Mouse (Mus musculus) granulocyte monocyte progenitor cell, adult 5-6 weeks (primary cell): ENCODE data around the gene Atp5j2. TPM values are rescaled to one million over a fixed set of nuclear protein-coding genes. Genes with fewer than 3 reads are reported as not detected.

Experiments used
- ATAC-seq: replicated peaks from 2 replicates; pipeline ENCODE4 v1.8.0; 2016; ENCODE audit warnings: mild to moderate bottlenecking, moderate TSS enrichment, inconsistent platforms; ENCODE audit not compliant: poor library complexity, severe bottlenecking
- total RNA-seq, 2 experiments: library from RNA; stranded (forward) in 1 of 2; stranded (reverse) in 1 of 2; fragments of 200-712, 200-1000 nt in 1 of 2; fragments of >200 nt in 1 of 2; fragmentation: Nextera tagmentation in 1 of 2; gene quantifications; 2 replicates each; pipeline ENCODE4 v1.2.3; 2014 to 2017

Gene Atp5j2
- total RNA-seq, 2 experiments from 2014 or later, result 127 to 531 TPM

DNA sequence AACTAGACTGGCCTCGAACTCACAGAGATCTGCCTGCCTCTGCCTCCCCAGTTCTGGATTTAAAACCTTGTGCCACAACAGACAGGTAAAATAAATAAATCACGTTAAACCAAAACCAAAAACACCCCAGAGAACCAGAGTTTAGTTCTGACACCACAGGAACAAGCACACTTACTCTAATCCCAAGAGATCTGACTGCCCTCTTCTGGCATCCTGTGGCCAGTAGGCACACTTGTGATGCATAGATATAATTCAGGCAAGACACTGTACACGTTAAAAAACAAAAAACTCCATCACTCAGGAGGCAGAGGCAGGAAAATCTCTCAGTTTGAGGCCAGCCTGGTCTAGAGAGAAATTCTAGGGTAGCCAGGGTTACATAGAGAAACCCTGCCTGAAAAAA is 10.6 kb upstream of the Atp5j2 start:
- ATAC-seq, result no peak

DNA sequence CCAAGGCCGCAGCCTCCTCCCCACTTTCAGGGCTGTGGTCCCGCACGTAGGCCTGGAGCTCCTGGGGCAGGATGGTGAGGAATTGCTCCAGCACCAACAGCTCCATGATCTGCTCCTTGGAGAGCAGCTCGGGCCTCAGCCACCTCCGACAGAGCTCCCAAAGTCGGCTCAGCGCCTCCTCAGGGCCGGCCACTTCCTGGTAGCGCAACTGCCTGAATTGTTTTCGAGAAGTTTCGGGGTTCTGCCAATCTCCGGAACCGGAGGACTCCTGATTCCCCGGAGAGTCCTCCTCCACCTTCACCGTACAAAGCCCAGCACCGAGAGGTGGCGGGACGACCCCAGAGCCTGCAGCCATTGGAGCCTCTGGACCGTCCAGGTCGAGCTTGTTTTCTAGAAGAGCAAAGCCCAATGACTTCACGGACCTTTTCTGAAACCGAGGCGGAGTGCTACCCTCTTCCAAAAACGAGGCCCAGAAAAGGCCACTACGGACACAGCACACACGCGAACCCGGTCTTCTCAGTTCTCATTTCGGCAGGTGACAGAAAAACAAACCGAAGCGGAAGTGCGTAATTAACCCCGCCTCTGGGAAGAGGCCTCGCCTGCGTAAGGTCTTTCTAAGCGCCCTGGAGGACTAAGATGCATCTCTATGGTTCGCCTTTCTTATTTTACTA is 9.6 kb upstream of the Atp5j2 start, which contains the start of gene Zkscan14:
Gene Zkscan14, minus strand, starts transcription at position 548 of the 671 bp plus-strand sequence.
- peak; percentile 59 for ATAC-seq

DNA sequence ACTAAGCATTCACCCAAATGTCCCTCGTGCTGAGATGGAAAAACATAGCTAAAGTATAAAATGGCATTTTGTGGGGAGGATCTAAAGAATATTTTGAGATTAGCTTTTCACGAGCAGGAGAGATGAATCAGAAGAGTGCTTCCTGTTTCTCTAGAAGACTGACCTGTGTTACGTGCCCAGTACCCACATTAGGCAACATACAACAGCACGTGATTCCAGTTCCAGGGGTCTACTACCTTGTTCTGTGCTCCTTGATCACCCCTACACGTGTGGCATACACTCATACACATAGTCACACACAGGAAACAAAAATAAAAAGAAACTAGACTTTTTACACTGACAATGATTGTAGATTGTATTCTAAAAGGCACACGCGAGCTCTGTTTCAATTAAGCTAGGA is 8.5 kb upstream of the Atp5j2 start:
- peak; percentile 18 for ATAC-seq

DNA sequence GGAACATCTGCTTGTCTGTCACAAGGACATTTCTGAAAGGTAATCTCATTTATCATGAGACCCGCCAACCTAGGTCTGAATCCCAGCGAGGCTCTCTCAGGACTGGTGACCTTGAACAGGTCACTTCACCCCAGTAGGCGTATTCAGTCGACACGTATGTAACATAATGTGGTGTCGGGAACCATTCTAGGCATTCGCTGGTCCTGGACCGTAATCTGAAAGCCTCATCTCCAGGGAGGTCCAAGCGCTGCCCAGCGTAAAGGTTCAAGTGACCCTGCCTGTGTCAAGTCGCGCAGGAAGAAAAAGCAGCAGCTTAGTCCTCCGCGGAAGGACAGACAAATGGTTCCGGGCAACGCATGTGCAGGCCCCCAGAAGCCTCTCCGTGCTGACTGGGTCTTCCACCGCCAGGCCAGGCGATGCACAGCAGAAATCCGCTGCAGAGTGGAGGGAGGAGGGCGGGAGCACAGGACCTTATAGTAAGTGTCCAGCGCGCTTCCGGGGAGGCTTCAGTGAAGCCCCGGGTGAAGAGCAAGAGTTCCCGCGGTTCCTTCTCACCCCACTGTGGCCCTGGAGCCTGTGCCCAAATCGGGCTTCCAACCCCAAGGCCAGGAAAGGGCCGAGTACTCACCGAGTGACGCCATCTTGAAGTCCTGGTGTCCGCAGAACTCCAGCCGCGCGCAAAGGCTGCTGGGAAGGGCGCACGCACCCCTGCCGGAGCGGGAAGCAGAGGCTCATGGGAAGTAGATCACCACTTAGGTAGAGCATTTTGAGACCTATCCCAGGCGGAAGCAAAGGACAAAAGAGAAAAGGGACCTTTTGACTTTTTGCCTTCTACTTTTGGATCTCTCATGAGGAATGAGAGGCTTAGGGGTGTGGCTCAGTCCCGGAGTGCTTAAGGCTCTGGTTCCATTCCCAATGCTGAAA is 725 bp downstream of the Atp5j2 start:
- ATAC-seq, result peak; percentile 97

DNA sequence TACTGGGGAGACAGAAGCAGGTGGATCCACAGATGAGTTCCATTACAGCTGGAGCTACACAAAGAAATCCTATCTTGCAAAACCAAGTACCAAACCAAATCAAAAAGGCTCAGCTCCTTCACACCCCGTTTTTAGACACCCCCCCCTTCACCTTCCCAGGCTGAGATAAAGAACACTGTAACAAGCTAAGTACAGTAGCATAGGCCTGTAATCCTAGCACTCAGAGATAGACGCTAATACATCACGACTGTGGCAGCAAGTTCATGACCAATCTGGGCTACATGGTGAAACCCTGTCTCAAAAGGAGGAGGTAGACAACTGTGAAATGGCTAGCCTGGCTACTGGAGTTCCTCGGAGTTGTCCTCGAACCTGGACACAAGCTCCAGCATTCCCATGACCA is 1.5 kb downstream of the Atp5j2 start:
- ATAC-seq, result no peak

DNA sequence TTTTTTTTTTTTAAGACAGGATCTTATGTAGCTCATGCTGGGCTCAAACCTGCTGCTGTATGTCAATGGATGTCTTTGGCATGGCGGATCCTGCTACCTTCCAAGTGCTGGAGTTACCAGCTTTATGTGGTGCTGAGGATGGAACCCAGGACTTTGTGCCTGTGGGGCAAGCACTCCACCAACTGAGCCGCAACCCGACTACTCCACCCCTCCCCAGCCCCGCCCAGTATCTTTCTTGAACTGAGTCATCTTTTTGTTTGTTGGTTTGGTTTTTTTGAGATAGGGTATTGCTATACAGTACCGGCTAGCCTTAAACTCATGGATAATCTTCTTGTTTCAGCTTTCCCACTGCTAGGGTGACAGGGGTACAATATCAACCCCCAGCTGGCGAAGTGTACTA is 2.4 kb downstream of the Atp5j2 start:
- no peak for ATAC-seq

DNA sequence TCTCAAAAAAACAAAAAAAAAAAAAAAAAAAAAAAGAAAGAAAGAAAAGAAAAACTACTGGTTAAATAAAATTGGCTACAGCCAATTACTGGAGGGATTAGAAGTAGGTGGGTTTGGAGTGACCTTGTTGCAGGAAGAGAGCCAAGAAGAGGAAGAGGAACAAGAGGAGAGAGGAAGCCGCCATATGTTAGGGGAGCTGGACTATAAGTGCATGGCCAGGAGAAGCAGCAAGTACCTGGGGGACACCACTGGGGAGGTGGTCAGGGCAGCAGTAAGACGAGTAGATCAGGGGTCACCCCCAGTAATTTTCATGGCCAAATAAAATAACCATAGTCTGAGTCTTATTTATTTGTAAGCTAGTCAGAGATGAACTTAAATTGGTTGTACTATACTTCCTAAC is 6.6 kb downstream of the Atp5j2 start:
- ATAC-seq, result peak; percentile 65

DNA sequence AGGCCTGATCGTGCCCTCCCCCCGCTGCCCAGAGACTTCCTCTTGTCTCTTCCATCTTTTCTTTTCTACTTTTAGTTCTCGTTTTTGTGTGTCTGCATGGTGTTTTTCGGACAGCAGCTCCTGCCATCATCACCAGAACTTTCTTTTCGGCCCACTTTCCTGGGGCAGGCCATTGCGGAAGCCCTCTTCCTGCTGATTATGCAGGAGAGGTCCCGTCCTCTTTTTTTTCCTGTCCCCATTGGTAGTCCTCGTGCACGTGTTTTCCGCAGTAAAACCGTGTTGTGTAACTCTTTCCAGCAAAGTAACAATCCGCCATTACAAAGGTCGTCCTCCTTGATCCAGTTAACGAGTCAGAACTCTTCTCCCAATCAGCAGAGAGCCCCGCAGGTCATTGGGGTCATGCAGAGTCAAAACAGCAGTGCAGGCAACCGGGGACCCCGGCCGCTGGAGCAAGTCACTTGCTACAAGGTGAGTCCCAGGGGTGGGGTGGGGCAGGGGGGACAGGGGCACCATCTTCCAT is 13.3 kb downstream of the Atp5j2 start:
- peak; percentile 45 for ATAC-seq

DNA sequence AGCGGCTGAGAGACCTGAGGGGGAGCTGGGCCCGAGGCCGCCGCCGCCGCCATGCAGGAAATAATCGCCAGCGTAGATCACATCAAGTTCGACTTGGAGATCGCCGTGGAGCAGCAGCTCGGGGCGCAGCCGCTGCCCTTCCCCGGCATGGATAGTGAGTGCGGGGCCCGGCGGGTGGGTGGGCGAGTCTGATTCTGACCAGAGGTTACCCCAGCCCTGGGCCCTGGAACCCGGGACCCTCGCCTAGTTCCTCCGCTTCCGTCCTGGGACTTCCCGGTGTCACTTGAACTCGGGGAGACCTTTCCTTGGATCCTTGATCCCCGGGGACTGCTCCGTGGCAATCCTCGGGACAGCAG is 24.6 kb downstream of the Atp5j2 start:
- no peak for ATAC-seq

DNA sequence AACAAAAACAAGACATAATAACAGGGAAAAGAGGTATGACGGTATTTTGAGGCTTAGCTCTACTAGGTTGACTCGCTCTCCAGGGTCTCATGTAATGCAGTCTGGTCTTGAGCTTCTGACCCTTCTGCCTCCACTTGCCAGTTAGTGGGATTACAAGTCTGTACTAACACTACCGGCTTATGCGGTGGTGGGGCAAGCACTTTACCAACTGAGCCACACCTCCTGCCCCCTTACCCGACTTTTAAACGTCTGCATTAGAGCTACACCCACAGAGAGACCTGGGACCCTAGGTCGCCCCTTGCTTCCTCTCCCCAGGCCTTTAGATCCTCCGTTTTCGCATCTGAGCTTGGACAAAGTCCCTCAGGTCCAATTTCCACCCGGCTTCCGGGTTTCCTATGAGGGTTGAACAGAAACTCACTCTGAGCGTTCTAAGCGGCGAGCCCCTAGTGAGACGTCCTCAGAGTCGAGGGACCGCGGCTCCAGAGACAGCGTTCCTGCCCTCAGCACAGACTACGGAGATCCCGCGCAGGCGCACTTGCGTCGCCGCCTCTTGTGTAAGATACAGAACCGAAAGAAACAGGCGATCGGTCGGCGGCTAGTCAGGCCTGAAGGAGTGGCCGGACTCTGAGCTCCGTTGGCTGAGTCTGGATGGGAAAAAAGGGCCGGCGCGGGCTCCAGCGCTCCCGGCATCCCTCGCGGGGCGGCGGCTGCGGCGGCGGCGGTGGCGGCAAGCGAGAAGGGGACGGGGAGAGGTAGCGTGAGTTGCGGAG is 25.1 kb downstream of the Atp5j2 start, which contains the start of the genes Ptcd1 and Cpsf4:
Gene Ptcd1, minus strand, starts transcription at position 573 of the 770 bp plus-strand sequence.
Gene Cpsf4, plus strand, starts transcription at position 678 of the 770 bp plus-strand sequence.
- peak; percentile 91 for ATAC-seq

DNA sequence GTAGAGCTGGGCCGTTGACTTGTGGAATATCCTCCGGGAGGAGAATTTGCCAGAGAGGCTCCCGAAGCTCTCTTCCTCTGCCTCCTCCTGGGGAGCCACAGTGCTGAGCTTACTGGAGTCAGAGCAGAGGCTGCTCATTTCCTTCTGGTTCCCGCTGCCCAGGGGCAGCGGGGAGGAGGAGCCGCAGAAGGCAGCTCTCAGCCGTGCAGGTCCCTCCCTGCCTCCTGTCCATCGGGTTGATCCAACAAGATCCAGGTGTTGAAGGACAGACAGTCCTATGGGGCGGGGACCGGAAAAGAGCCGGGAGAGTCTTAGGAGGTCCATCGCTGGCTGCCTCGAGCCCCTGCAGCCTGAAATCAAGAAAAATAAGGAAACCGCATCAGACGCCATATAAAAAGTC is 26.7 kb downstream of the Atp5j2 start:
- ATAC-seq, result no peak

DNA sequence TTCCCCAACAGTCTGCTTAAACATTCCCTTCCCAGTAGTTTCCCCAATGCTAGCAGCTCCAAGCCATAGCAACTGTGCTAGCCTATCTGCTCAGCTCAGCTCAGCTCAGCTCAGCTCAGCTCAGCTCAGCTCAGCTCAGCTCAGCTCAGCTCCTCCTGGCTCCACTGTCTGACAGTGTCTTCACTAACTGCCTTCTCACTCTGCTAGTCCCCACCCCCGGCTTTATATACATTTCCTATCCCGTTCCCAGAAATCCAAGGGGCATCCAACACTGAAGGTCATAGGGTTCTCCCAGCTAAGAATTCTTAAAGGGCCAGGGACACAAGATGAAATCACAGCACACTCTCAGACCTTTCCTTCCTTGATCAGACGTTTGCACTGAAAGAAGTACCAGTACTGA is 27.2 kb downstream of the Atp5j2 start:
- ATAC-seq, result no peak

DNA sequence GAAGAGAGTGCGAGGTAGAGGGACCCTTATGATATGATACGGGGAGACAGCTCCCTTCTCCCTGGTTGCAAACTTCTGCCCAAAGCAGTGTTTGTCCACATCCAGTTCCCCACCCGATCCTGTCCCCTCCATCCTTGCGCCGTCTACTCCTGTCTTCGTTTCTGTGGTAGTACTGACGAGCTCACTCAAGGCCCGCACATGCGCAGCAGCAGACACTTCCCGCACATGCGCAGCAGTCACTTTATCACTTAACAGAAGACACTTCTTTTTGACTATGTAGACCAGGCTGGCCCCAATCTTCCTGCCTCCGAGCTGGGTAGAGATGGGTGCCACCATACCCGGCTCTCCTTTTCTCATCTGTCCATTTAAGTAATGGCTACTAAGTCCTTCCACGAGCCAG is 30.5 kb downstream of the Atp5j2 start:
- no peak for ATAC-seq

DNA sequence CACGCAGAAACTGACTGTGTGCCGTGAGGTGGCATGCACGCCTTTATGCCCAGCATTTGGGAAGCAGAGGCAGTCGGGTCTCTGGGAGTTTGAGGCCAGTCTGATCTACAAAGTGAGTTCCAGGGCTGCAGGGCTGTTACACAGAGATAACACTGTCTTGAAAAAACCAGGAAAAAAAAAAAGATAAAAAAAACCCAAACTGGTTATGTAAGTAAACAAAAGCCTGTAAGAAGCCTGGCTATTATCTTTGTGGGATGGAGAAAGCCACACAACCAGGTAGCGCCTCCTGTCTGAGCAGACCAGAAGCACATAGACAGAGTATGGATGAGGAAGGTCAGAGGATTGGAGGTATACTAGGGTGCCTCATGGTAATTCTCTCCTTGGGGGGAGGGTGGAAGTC is 39.2 kb downstream of the Atp5j2 start:
- ATAC-seq, result no peak

DNA sequence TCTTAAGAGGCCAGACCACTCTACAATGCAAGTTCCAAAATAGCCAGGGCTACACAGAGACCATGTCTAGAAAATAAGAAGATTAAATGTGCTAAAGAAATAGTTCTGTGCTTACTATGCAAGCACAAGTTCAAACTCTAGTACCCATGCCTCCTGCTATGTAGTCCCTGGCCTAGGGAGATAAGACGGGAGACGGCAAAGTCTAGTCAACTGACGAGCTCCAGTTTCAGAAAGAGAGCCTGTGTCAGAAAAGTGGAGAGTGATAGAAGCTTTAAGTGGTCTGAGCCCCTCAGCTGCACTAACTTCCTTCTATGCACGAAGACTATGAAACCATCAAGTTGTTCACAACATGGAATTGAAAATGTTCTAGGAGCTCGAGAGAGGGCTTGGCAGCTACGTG is 42.6 kb downstream of the Atp5j2 start:
- ATAC-seq, result no peak

DNA sequence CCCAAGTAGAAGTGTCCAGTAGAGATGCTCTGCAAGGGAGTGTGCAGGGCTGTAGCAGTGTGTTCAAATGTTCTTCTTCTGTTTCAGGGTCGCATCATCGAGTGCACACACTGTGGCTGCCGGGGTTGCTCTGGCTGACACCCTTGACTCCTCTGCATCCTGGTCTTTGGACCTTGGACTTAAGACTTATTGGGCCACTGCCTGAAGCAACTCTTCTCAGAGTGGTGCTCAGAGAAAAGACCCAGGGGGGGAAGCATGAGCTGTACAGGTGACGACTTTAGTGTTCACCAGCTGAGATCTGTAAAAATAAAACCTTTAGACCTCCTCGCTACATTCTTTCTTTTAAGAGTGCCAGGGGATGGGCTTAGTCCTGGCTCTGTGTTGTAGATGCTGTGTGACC is 44.1 kb downstream of the Atp5j2 start:
- ATAC-seq, result no peak

DNA sequence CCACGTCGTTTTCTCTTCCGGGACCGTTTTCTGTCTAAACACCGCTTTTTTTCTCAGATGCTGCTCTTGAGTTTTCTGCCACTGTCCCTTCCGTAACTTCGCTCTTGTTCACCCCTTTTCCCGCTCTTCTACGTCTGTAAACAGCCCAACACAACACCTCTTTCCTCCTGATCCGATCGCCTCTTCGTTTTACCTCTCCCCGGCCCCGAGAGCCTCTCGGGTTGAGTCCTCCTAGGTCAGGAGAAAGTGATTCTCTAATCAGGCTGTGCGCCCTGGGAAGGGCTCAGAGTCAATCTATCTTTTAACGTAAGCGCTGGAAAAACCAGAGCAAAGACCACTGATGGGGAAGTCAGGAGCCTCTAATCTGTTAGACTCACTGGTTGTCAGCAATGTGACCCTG is 51.3 kb downstream of the Atp5j2 start:
- 0 out of 2 replicates have a peak, but pooled peaks have one; percentile 5 for ATAC-seq

DNA sequence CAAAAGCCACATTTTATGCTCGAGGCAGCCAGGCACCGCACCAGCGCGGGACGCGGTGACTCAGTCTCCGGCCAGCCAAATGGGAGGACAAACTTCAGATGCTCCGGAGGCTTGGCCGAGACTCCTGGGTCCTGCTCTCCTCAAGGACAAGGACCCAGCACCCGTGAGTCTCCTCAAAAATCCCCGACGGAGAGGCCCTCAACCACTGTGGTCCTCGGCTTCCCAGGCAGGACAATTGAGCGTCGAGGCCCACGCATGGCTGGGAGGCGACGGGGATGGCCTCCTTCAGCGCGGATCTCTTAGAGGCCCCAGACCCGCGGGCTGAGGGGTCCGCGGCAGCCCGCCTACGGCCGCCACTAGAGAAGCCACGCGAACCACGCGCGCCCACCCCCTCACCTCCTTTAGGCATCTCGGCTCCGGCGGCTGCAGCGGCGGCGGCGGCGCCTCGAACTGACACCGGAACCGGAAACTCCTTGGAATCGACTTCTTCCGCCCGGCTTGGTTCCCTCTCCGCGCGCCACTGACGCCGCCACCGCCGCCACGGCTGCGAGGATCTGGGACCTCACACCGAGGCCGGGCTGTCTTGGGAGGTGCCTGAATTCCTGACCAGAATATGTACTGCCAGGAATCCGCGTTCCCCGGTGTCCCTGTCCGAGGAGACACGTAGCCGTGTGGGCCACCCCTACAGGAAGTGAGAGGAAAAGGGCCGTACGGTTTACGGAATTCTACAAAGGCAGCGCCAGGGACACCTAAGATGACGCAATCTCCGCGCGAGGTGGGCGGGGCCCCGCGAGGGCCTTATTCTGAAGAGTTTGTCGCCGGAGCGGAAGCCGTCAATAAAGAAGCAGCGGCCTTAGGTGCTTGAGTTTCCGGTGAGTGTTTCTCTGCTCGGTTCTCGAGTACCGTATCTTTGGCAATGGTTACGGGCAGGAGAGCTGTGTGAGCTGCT is 52.0 kb downstream of the Atp5j2 start, which contains the start of the genes Pdap1 and Bud31:
Gene Pdap1, minus strand, starts transcription at position 668 of the 949 bp plus-strand sequence.
Gene Bud31, plus strand, starts transcription at position 792 of the 949 bp plus-strand sequence.
- ATAC-seq, result peak; percentile 90

DNA sequence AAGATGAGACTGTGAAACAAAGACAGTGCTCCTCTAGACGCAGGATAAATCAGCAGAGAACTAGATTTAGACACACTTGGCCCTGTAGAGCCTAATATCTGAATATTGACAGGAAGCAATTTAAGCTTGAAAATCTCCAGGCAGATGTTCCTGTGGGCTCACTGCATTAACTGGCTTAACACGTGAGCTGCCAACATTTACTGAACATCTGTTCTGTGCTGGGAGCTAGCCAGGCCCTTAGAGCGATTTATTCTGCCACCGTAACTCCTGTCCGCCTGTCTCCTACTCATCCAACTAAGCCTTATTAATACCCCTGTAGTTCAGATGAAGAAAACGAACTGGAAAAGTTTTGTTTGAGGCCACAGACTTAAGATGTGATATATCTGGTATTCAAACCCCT is 53.0 kb downstream of the Atp5j2 start:
- ATAC-seq, result no peak
